Mouse (Mus musculus): Measurements from ENCODE around the gene Elavl2.

The Elavl2 gene

DNA sequence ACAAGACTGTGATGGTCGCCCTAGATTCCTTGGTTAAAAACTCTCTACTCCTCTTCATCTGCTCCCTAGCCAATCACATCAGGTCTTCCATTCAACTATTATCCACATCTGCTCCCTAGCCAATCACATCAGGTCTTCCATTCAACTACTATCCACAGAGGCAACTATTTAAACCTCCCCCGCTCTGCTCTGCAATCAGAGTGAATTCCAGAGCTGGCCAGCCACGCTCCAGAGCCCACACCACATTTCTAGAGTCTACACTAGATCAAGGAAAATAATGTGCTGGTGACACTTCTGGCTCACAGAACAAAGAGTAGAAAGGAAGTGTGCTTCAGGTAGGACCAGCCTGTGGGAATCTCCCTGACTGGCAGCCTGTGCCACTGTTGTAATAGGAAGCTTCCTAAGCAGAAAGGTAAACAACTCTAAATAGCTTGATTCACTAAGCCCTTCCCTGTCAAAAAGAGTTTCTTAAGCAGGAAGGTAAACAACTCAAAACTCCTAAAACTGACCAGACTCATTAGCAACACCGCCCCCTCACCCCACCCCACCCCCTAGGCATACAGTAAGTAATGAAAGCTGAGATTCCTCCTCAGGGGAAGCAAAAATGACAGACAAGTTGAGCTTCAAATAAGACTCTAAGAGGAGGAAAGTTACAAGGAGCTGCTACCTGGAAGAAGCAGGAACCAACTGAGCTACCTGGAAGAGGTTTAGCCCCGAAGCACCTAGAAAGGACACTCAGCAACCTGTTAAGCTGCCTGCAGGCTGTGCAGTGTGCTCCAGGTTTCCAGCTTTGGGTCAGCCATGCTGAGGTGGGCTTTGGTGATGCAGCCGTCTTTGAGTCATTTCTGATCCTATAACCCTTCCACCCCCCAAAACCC lies 191.9 kb downstream of the Elavl2 start:
- DNase-seq (ENCODE audit: low read depth, low spot score): no peak

All from CD4-positive, CD25-positive, alpha-beta regulatory T cell, adult 2 months (primary cell).